Comparison of ENCODE assay signal across 8 mouse cellular contexts in the genomic region with DNA sequence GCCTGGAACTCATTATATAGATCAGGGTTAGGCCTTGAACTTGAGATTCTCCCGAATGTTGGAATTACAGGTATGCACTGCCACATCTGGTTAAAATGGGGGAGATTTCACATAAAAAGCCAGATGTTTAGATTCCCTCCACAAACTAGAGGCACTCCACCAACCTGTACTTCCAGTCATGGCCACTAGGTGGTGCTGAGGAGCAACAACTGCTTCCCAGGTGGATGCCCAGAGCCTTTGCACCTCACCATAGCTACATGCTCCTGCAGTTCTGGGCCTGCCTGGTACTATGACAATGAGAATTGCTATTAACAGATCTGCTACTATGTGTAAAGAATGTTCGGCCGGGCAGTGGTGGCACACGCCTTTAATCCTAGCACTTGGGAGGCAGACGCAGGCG. TPM values are rescaled to one million over a fixed set of nuclear protein-coding genes. Genes with fewer than 3 reads are reported as not detected.
DNase-seq lines count a peak whose midpoint lies in the region; ATAC-seq and TF ChIP-seq lines count a peak whose summit lies in the region.

No protein-coding gene starts in this region.

- H3K36me3 ChIP-seq in embryonic facial prominence, embryonic 15.5 days, result no peaks in the 10 kb centered on the region
- H3K36me3 ChIP-seq in liver, postnatal 0 days (replicated peaks; ENCODE audit: insufficient read depth, low read length), result no peaks in the 10 kb centered on the region

- H3K4me3 ChIP-seq in embryonic facial prominence, embryonic 15.5 days (replicated peaks), result no peak overlapping the region
- no peak overlapping the region for H3K4me3 ChIP-seq in liver, postnatal 0 days (ENCODE audit: low read depth, low read length)

- peak; percentile 24; the same call in 1 of the 2 replicates for ATAC-seq in embryonic facial prominence, embryonic 15.5 days (ENCODE audit: insufficient number of reproducible peaks, low FRiP score, low TSS enrichment, low read depth)
- ATAC-seq in liver, postnatal 0 days, result no peak
- ATAC-seq in neutrophil, adult 5-6 weeks (ENCODE audit: extremely low read depth, insufficient number of reproducible peaks, low FRiP score, poor library complexity, severe bottlenecking), result peak; percentile 75

- DNase-seq in CD8-positive naive resting alpha-beta T cell, adult 2 months (ENCODE audit: low read depth in 2 of 2, low spot score in 2 of 2), result peak; percentile 76 to 82
- DNase-seq in brain, adult 2 months (ENCODE audit: low read depth, low spot score), result peak; percentile 87
- DNase-seq in heart, postnatal 10 days, result peak; percentile 88 to 94
- peak; percentile 77 to 90 for DNase-seq in kidney, postnatal 25 days
- DNase-seq in liver, postnatal 0 days, result peak; percentile 88
- peak; percentile 79 for DNase-seq in thymus, postnatal 0 days (ENCODE audit: low spot score)

- 40% methylated on average over 6 of the region's 6 CpGs for WGBS in embryonic facial prominence, embryonic 15.5 days
- 45% methylated on average over 6 of the region's 6 CpGs for WGBS in liver, postnatal 0 days (ENCODE audit: insufficient replicate concordance)

- intact Hi-C loops in heart, postnatal 10 days (cut with DNase I), result loop anchor here (1.0 kb wide), 3 partner anchors 40 to 107 kb away; partner anchors contain the start of gene Kcnb1

- no peak overlapping the region for H3K9ac ChIP-seq in embryonic facial prominence, embryonic 15.5 days
- no peak overlapping the region for H3K9ac ChIP-seq in liver, postnatal 0 days (replicated peaks)

- H3K27ac ChIP-seq in embryonic facial prominence, embryonic 15.5 days (replicated peaks), result no peak overlapping the region
- no peak overlapping the region for H3K27ac ChIP-seq in liver, postnatal 0 days (ENCODE audit: low read depth)

- no peak overlapping the region for H3K4me2 ChIP-seq in embryonic facial prominence, embryonic 15.5 days (replicated peaks)
- H3K4me2 ChIP-seq in liver, postnatal 0 days (ENCODE audit: low read depth, low read length), result no peak overlapping the region

- no peaks in the 10 kb centered on the region for H3K27me3 ChIP-seq in embryonic facial prominence, embryonic 15.5 days
- H3K27me3 ChIP-seq in liver, postnatal 0 days (ENCODE audit: insufficient read depth, low read length), result no peaks in the 10 kb centered on the region

- TF ChIP-seq EP300 in liver, postnatal 0 days (IDR thresholded peaks at IDR 0.05; ENCODE audit: low read depth), result no peak

- no peaks in the 10 kb centered on the region for H3K9me3 ChIP-seq in embryonic facial prominence, embryonic 15.5 days (replicated peaks)
- H3K9me3 ChIP-seq in liver, postnatal 0 days (ENCODE audit: low read length), result no peaks in the 10 kb centered on the region

- H3K4me1 ChIP-seq in embryonic facial prominence, embryonic 15.5 days, result peaks cover 6% of the 10 kb centered on the region; the same call in 1 of the 2 replicates
- H3K4me1 ChIP-seq in liver, postnatal 0 days (ENCODE audit: insufficient read depth), result no peaks in the 10 kb centered on the region

- TF ChIP-seq CTCF in liver, postnatal 0 days (IDR thresholded peaks at IDR 0.05; ENCODE audit: low read depth), result peak; percentile 98

RNA-seq across cellular contexts. Expression of gene Znfx1, which starts 49.9 kb away (rescaled TPM):
- polyA plus RNA-seq in embryonic facial prominence, embryonic 15.5 days (2015; fragmentation: Nextera tagmentation; extraction: Ambion mirVana), result 8.8 and 9.5 TPM in 2 replicates
- total RNA-seq in heart, postnatal 10 days (2021), result 10 to 100 TPM; 29.0 to 31.3 TPM
- 5.8 and 6.3 TPM in 2 replicates for polyA plus RNA-seq in liver, postnatal 0 days (2015; fragmentation: Nextera tagmentation; extraction: Ambion mirVana)
- total RNA-seq in neutrophil, adult 5-6 weeks (2017), result 60.8 and 65.7 TPM in 2 replicates
- polyA plus RNA-seq in thymus, postnatal 0 days (2015; fragmentation: Nextera tagmentation; extraction: Ambion mirVana), result 10.5 TPM in 2 replicates
